Mouse (Mus musculus) hindbrain, embryonic 14.5 days (tissue): ENCODE results near the gene Zfp119a. TPM values are rescaled to one million over a fixed set of nuclear protein-coding genes. Genes with fewer than 3 reads are reported as not detected.
"Not testable (repeated sequence)": the region's sequence is repeated elsewhere in the genome, so short reads cannot be mapped to it uniquely, and the experiment has no call there.

ENCODE experiments used
- ATAC-seq: fragments of 200-750 bp; cut with Nextera tagmentation; 2 replicates; pipeline ENCODE4 v1.8.0; 2017; ENCODE audit warnings: moderate number of reproducible peaks, mild to moderate bottlenecking, moderate TSS enrichment, moderate library complexity; ENCODE audit not compliant: low FRiP score
- DNase-seq: peaks from one replicate; pipeline ENCODE4 v3.0.0-alpha.2; 2015; ENCODE audit warnings: low spot score
- H3K27ac ChIP-seq: fragments of 300-500 bp; sonication (generic); 2 replicates; pipeline ENCODE4 v1.5.1; 2014; ENCODE audit warnings: mild to moderate bottlenecking, moderate library complexity
- H3K27me3 ChIP-seq: fragments of 300-500 bp; sonication (generic); 2 replicates; pipeline ENCODE4 v1.6.1; 2014; ENCODE audit warnings: mild to moderate bottlenecking, low read length, mixed read lengths; ENCODE audit not compliant: control insufficient read depth, insufficient read depth
- H3K36me3 ChIP-seq: fragments of 300-500 bp; sonication (generic); replicated peaks from 2 replicates; pipeline ENCODE4 v1.6.1; 2014; ENCODE audit not compliant: control insufficient read depth, insufficient read depth
- H3K4me1 ChIP-seq: fragments of 300-500 bp; sonication (generic); replicated peaks from 2 replicates; pipeline ENCODE4 v1.6.1; 2014; ENCODE audit warnings: antibody characterized with exemption, low read length, mixed read lengths; ENCODE audit not compliant: control insufficient read depth, insufficient read depth
- H3K4me2 ChIP-seq: fragments of 300-500 bp; sonication (generic); replicated peaks from 2 replicates; pipeline ENCODE4 v1.6.1; 2014; ENCODE audit warnings: mild to moderate bottlenecking, moderate library complexity
- H3K4me3 ChIP-seq: fragments of 300-500 bp; sonication (generic); replicated peaks from 2 replicates; pipeline ENCODE4 v1.5.1; 2014; ENCODE audit warnings: mild to moderate bottlenecking, low read length
- H3K9ac ChIP-seq: fragments of 300-500 bp; sonication (generic); 2 replicates; pipeline ENCODE4 v1.6.1; 2014
- H3K9me3 ChIP-seq: fragments of 300-500 bp; sonication (generic); 2 replicates; pipeline ENCODE4 v1.6.1; 2016; ENCODE audit warnings: low read length; ENCODE audit not compliant: control insufficient read depth
- WGBS: fragments of 180-500 bp; shearing (Covaris S2); extraction: QIAGEN DNeasy Blood & Tissue Kit; methylation state at CpG from one replicate; pipeline ENCODE4 v1.1.7; 2014; 5-methylcytosine and 5-hydroxymethylcytosine counted together
- polyA plus RNA-seq: library from polyadenylated mRNA; unstranded; fragments of >200 nt; fragmentation: Nextera tagmentation; extraction: Ambion mirVana; gene quantifications from 2 replicates; pipeline ENCODE4 v1.2.1, GENCODE M21; 2014

Zfp119a gene
- 11.3 TPM in 2 replicates for polyA plus RNA-seq

- peak; percentile 80 for DNase-seq
- under 1% methylated on average over 37 of the region's 53 CpGs for WGBS
- Histone ChIP-seq H3K4me2 (peak within 1 kb of the TSS; percentile 75), H3K4me3 (peak within 1 kb of the TSS; percentile 48), H3K9ac (peak within 1 kb of the TSS; percentile 72), H3K27ac (peak within 1 kb of the TSS; percentile 86), H3K4me1 (peaks cover 14% of the 10 kb centered on the region)
- peak; percentile 100 for ATAC-seq
- not testable (repeated sequence) for H3K9me3 ChIP-seq, H3K36me3 ChIP-seq, H3K27me3 ChIP-seq
Observed at GRCm38 (mm10) chr17:55878636-55879369, at the start of gene Zfp119a. Gene Zfp119a, minus strand, starts transcription at chr17:55878930.

GRCm38 (mm10) chr17:55906669-55907068 is 27.9 kb upstream of the Zfp119a start:
- ATAC-seq, result no peak
- no peak for DNase-seq

GRCm38 (mm10) chr17:55904131-55904530 is 25.4 kb upstream of the Zfp119a start:
- Histone ChIP-seq H3K9ac (no peak overlapping the region), H3K9me3 (peaks cover 5% of the 10 kb centered on the region; the same call in 1 of the 2 replicates), H3K4me2 (no peak overlapping the region), H3K4me3 (no peak overlapping the region), H3K36me3 (peaks cover under 1% of the 10 kb centered on the region; the same call in 1 of the 2 replicates), H3K4me1 (no peaks in the 10 kb centered on the region), H3K27me3 (no peaks in the 10 kb centered on the region), H3K27ac (no peak overlapping the region)
- ATAC-seq (no peak), DNase-seq (no peak)
- WGBS, result 72% methylated on average over 6 of the region's 6 CpGs

More at GRCm38 (mm10) chr17:55906669-55907068, 27.9 kb upstream of the Zfp119a start:
- H3K9me3 ChIP-seq, result no peaks in the 10 kb centered on the region
- H3K9ac ChIP-seq, result no peak overlapping the region
- H3K4me2 ChIP-seq, result no peak overlapping the region
- no peak overlapping the region for H3K27ac ChIP-seq
- H3K4me1 ChIP-seq, result no peaks in the 10 kb centered on the region
- no peak overlapping the region for H3K4me3 ChIP-seq
- no peaks in the 10 kb centered on the region for H3K36me3 ChIP-seq
- no peaks in the 10 kb centered on the region for H3K27me3 ChIP-seq

- H3K4me2 ChIP-seq, result no peak overlapping the region
- H3K36me3 ChIP-seq, result peaks cover 4% of the 10 kb centered on the region; the same call in 1 of the 2 replicates
- ATAC-seq (no peak), DNase-seq (no peak)
- WGBS, result 91% methylated on average over 1 of the region's 1 CpGs
- H3K9me3 ChIP-seq, result peaks cover 8% of the 10 kb centered on the region; the same call in 1 of the 2 replicates
- H3K4me3 ChIP-seq, result no peak overlapping the region
- H3K27me3 ChIP-seq, result no peaks in the 10 kb centered on the region
- no peaks in the 10 kb centered on the region for H3K4me1 ChIP-seq
- no peak overlapping the region for H3K9ac ChIP-seq
- no peak overlapping the region for H3K27ac ChIP-seq
Observed at GRCm38 (mm10) chr17:55903687-55904086, 25.0 kb upstream of the Zfp119a start.

GRCm38 (mm10) chr17:55903087-55903486 is 24.4 kb upstream of the Zfp119a start:
- DNase-seq (no peak), ATAC-seq (no peak)
- H3K4me3 ChIP-seq, result no peak overlapping the region
- no peaks in the 10 kb centered on the region for H3K27me3 ChIP-seq
- H3K4me1 ChIP-seq, result no peaks in the 10 kb centered on the region
- WGBS, result 50% methylated on average over 2 of the region's 2 CpGs
- peaks cover 9% of the 10 kb centered on the region for H3K36me3 ChIP-seq
- peaks cover 14% of the 10 kb centered on the region for H3K9me3 ChIP-seq
- H3K9ac ChIP-seq, result no peak overlapping the region
- H3K4me2 ChIP-seq, result no peak overlapping the region
- no peak overlapping the region for H3K27ac ChIP-seq

GRCm38 (mm10) chr17:55892406-55892955 is 13.8 kb upstream of the Zfp119a start:
- ATAC-seq, H3K9me3 ChIP-seq, H3K27me3 ChIP-seq, H3K4me1 ChIP-seq: not testable (repeated sequence)
- Histone ChIP-seq H3K4me3 (peak overlapping the region; percentile 45), H3K36me3 (peaks cover 12% of the 10 kb centered on the region), H3K9ac (peak overlapping the region; percentile 64), H3K4me2 (peak overlapping the region; percentile 68), H3K27ac (peak overlapping the region; percentile 85)
- 16% methylated on average over 6 of the region's 8 CpGs for WGBS
- DNase-seq, result peak; percentile 25

- DNase-seq, result no peak
Observed at GRCm38 (mm10) chr17:55884912-55885311, 6.2 kb upstream of the Zfp119a start.

GRCm38 (mm10) chr17:55883631-55884030 is 4.9 kb upstream of the Zfp119a start:
- WGBS, result 45% methylated on average over 2 of the region's 2 CpGs

More at GRCm38 (mm10) chr17:55884912-55885311, 6.2 kb upstream of the Zfp119a start:
- H3K4me2 ChIP-seq, result no peak overlapping the region
- no peak overlapping the region for H3K9ac ChIP-seq
- 66% methylated on average over 2 of the region's 2 CpGs for WGBS
- H3K9me3 ChIP-seq, result no peaks in the 10 kb centered on the region
- no peaks in the 10 kb centered on the region for H3K36me3 ChIP-seq
- ATAC-seq, result no peak
- no peak overlapping the region for H3K27ac ChIP-seq
- H3K4me1 ChIP-seq, result no peaks in the 10 kb centered on the region
- H3K4me3 ChIP-seq, result no peak overlapping the region
- H3K27me3 ChIP-seq, result peaks cover 5% of the 10 kb centered on the region; the same call in 1 of the 2 replicates

GRCm38 (mm10) chr17:55878282-55878635 is 471 bp downstream of the Zfp119a start:
- not testable (repeated sequence) for ATAC-seq, H3K9me3 ChIP-seq, H3K36me3 ChIP-seq, H3K27me3 ChIP-seq
- peaks cover 14% of the 10 kb centered on the region for H3K4me1 ChIP-seq
- peak overlapping the region; percentile 72 for H3K9ac ChIP-seq
- H3K27ac ChIP-seq, result peak overlapping the region; percentile 86
- H3K4me3 ChIP-seq, result peak overlapping the region; percentile 48
- WGBS, result 2% methylated on average over 6 of the region's 8 CpGs
- peak overlapping the region; percentile 75 for H3K4me2 ChIP-seq
- peak; percentile 30 for DNase-seq

More at GRCm38 (mm10) chr17:55883631-55884030, 4.9 kb upstream of the Zfp119a start:
- no peak for ATAC-seq
- no peaks in the 10 kb centered on the region for H3K9me3 ChIP-seq
- H3K27ac ChIP-seq, result no peak overlapping the region
- no peaks in the 10 kb centered on the region for H3K36me3 ChIP-seq
- H3K4me1 ChIP-seq, result no peaks in the 10 kb centered on the region
- H3K4me3 ChIP-seq, result no peak overlapping the region
- H3K27me3 ChIP-seq, result peaks cover 5% of the 10 kb centered on the region; the same call in 1 of the 2 replicates
- DNase-seq, result no peak
- H3K4me2 ChIP-seq, result no peak overlapping the region
- no peak overlapping the region for H3K9ac ChIP-seq
